Mouse (Mus musculus) intestine, embryonic 16.5 days (tissue): ENCODE results near the gene Cplx3. TPM values are rescaled to one million over a fixed set of nuclear protein-coding genes. Genes with fewer than 3 reads are reported as not detected.
A peak's percentile ranks its signal among the peaks of the same experiment; 100 is the strongest.

Experiments used
- ATAC-seq: fragments of 200-750 bp; cut with Nextera tagmentation; 2 replicates; pipeline ENCODE4 v1.8.0; 2017; ENCODE audit warnings: moderate TSS enrichment, moderate library complexity
- H3K27ac ChIP-seq: fragments of 300-500 bp; sonication (generic); 2 replicates; pipeline ENCODE4 v1.5.1; 2014; ENCODE audit warnings: mild to moderate bottlenecking, low read length
- H3K27me3 ChIP-seq: fragments of 300-500 bp; sonication (generic); replicated peaks from 2 replicates; pipeline ENCODE4 v1.6.1; 2014; ENCODE audit warnings: low read length, control low read depth, mixed read lengths; ENCODE audit not compliant: control insufficient read depth, insufficient read depth
- H3K36me3 ChIP-seq: fragments of 300-500 bp; sonication (generic); 2 replicates; pipeline ENCODE4 v1.6.1; 2014; ENCODE audit warnings: low read length, control low read depth; ENCODE audit not compliant: control insufficient read depth, insufficient read depth
- H3K4me1 ChIP-seq: fragments of 300-500 bp; sonication (generic); 2 replicates; pipeline ENCODE4 v1.6.1; 2014; ENCODE audit warnings: low read length, control low read depth, mixed read lengths; ENCODE audit not compliant: control insufficient read depth, insufficient read depth
- H3K4me2 ChIP-seq: fragments of 300-500 bp; sonication (generic); 2 replicates; pipeline ENCODE4 v1.6.1; 2014; ENCODE audit warnings: low read depth, low read length, control low read depth
- H3K4me3 ChIP-seq: fragments of 300-500 bp; sonication (generic); 2 replicates; pipeline ENCODE4 v1.5.1; 2014; ENCODE audit warnings: mild to moderate bottlenecking, low read length
- H3K9ac ChIP-seq: fragments of 300-500 bp; sonication (generic); 2 replicates; pipeline ENCODE4 v1.6.1; 2014; ENCODE audit warnings: low read depth, low read length
- H3K9me3 ChIP-seq: fragments of 300-500 bp; sonication (generic); 2 replicates; pipeline ENCODE4 v1.6.1; 2016; ENCODE audit warnings: low read length, control low read depth; ENCODE audit not compliant: control insufficient read depth
- WGBS: fragments of 180-500 bp; shearing (Covaris S2); extraction: QIAGEN DNeasy Blood & Tissue Kit; methylation state at CpG from one replicate; pipeline ENCODE4 v1.1.7; 2014; 5-methylcytosine and 5-hydroxymethylcytosine counted together
- polyA plus RNA-seq: library from polyadenylated mRNA; unstranded; fragments of >200 nt; fragmentation: Nextera tagmentation; extraction: Ambion mirVana; gene quantifications from 2 replicates; pipeline ENCODE4 v1.2.1, GENCODE M21; 2015

Gene Cplx3
- polyA plus RNA-seq, 1 experiment from 2014 or later = not detected

GRCm38 (mm10) chr9:57597265-57597664 is 8.8 kb downstream of the Cplx3 start:
- H3K4me3 ChIP-seq = no peak overlapping the region
- H3K4me1 ChIP-seq = peaks cover 27% of the 10 kb centered on the region
- H3K27me3 ChIP-seq = no peaks in the 10 kb centered on the region
- H3K27ac ChIP-seq = no peak overlapping the region
- H3K4me2 ChIP-seq = no peak overlapping the region
- no peak overlapping the region for H3K9ac ChIP-seq
- H3K9me3 ChIP-seq = no peaks in the 10 kb centered on the region
- WGBS = 78% methylated on average over 8 of the region's 8 CpGs
- 0 out of 2 replicates have a peak, but pooled peaks cover 3% of the 10 kb centered on the region for H3K36me3 ChIP-seq
- no peak for ATAC-seq

GRCm38 (mm10) chr9:57594174-57594509 is 11.9 kb downstream of the Cplx3 start:
- Histone ChIP-seq H3K9ac (no peak overlapping the region), H3K4me1 (peaks cover 15% of the 10 kb centered on the region; the same call in 1 of the 2 replicates), H3K4me2 (no peak overlapping the region), H3K27me3 (no peaks in the 10 kb centered on the region), H3K9me3 (no peaks in the 10 kb centered on the region), H3K36me3 (0 out of 2 replicates have a peak, but pooled peaks cover 9% of the 10 kb centered on the region), H3K27ac (no peak overlapping the region), H3K4me3 (no peak overlapping the region)
- 75% methylated on average over 9 of the region's 9 CpGs for WGBS
- no peak for ATAC-seq

- Histone ChIP-seq H3K9me3 (no peaks in the 10 kb centered on the region), H3K27ac (no peak overlapping the region), H3K9ac (no peak overlapping the region), H3K4me1 (peaks cover 16% of the 10 kb centered on the region), H3K4me3 (no peak overlapping the region), H3K36me3 (0 out of 2 replicates have a peak, but pooled peaks cover 9% of the 10 kb centered on the region), H3K4me2 (no peak overlapping the region), H3K27me3 (no peaks in the 10 kb centered on the region)
- peak; percentile 27; the same call in 1 of the 2 replicates for ATAC-seq
- 51% methylated on average over 12 of the region's 12 CpGs for WGBS
These were observed 12.5 kb downstream of the Cplx3 start for GRCm38 (mm10) chr9:57593454-57594173.

- H3K4me2 ChIP-seq = no peak overlapping the region
- no peak overlapping the region for H3K27ac ChIP-seq
- 0 out of 2 replicates have a peak, but pooled peaks cover 10% of the 10 kb centered on the region for H3K36me3 ChIP-seq
- H3K4me3 ChIP-seq = no peak overlapping the region
- no peaks in the 10 kb centered on the region for H3K27me3 ChIP-seq
- H3K9ac ChIP-seq = no peak overlapping the region
- H3K9me3 ChIP-seq = no peaks in the 10 kb centered on the region
- WGBS = 38% methylated on average over 5 of the region's 5 CpGs
- ATAC-seq = no peak
- H3K4me1 ChIP-seq = peaks cover 17% of the 10 kb centered on the region
These were observed 15.4 kb downstream of the Cplx3 start for GRCm38 (mm10) chr9:57590726-57591125.

GRCm38 (mm10) chr9:57589224-57590126 is 16.6 kb downstream of the Cplx3 start, which contains the start of gene Ulk3:
Gene Ulk3, plus strand, starts transcription at chr9:57589452.
- Histone ChIP-seq H3K27ac (peak within 1 kb of the TSS; percentile 89), H3K4me1 (peaks cover 17% of the 10 kb centered on the region), H3K9ac (peak within 1 kb of the TSS; percentile 88), H3K9me3 (no peaks in the 10 kb centered on the region), H3K27me3 (no peaks in the 10 kb centered on the region), H3K4me3 (peak within 1 kb of the TSS; percentile 81), H3K4me2 (peak within 1 kb of the TSS; percentile 92), H3K36me3 (0 out of 2 replicates have a peak, but pooled peaks cover 12% of the 10 kb centered on the region)
- 0% methylated on average over 58 of the region's 58 CpGs for WGBS
- ATAC-seq = peak; percentile 91

- Histone ChIP-seq H3K36me3 (peaks cover 8% of the 10 kb centered on the region), H3K9ac (no peak overlapping the region)
These were observed 21.1 kb downstream of the Cplx3 start for GRCm38 (mm10) chr9:57584991-57585390.

GRCm38 (mm10) chr9:57577144-57577849 is 28.8 kb downstream of the Cplx3 start:
- H3K27me3 ChIP-seq = no peaks in the 10 kb centered on the region
- ATAC-seq = no peak
- peaks cover 14% of the 10 kb centered on the region for H3K36me3 ChIP-seq
- H3K27ac ChIP-seq = no peak overlapping the region
- H3K9me3 ChIP-seq = no peaks in the 10 kb centered on the region
- H3K4me1 ChIP-seq = no peaks in the 10 kb centered on the region
- H3K4me3 ChIP-seq = no peak overlapping the region
- no peak overlapping the region for H3K9ac ChIP-seq
- H3K4me2 ChIP-seq = no peak overlapping the region
- 86% methylated on average over 6 of the region's 6 CpGs for WGBS

More at GRCm38 (mm10) chr9:57584991-57585390, 21.1 kb downstream of the Cplx3 start:
- no peaks in the 10 kb centered on the region for H3K9me3 ChIP-seq
- WGBS = 87% methylated on average over 3 of the region's 3 CpGs
- no peak overlapping the region for H3K4me2 ChIP-seq
- H3K4me3 ChIP-seq = no peak overlapping the region
- ATAC-seq = no peak
- H3K4me1 ChIP-seq = peaks cover 11% of the 10 kb centered on the region
- H3K27me3 ChIP-seq = no peaks in the 10 kb centered on the region
- no peak overlapping the region for H3K27ac ChIP-seq

- ATAC-seq = no peak
- H3K9ac ChIP-seq = no peak overlapping the region
- no peaks in the 10 kb centered on the region for H3K27me3 ChIP-seq
- H3K4me1 ChIP-seq = no peaks in the 10 kb centered on the region
- no peak overlapping the region for H3K27ac ChIP-seq
- no peaks in the 10 kb centered on the region for H3K9me3 ChIP-seq
- H3K36me3 ChIP-seq = peaks cover 11% of the 10 kb centered on the region; the same call in 1 of the 2 replicates
- no peak overlapping the region for H3K4me3 ChIP-seq
- H3K4me2 ChIP-seq = no peak overlapping the region
- WGBS = 66% methylated on average over 3 of the region's 3 CpGs
These were observed 30.5 kb downstream of the Cplx3 start for GRCm38 (mm10) chr9:57575577-57575976.

GRCm38 (mm10) chr9:57574397-57574796 is 31.7 kb downstream of the Cplx3 start:
- Histone ChIP-seq H3K27me3 (no peaks in the 10 kb centered on the region), H3K36me3 (peaks cover 11% of the 10 kb centered on the region; the same call in 1 of the 2 replicates), H3K9me3 (no peaks in the 10 kb centered on the region), H3K27ac (no peak overlapping the region), H3K4me3 (no peak overlapping the region), H3K4me1 (no peaks in the 10 kb centered on the region), H3K4me2 (no peak overlapping the region), H3K9ac (no peak overlapping the region)
- ATAC-seq = no peak
